Mouse (Mus musculus): ENCODE results near the gene Hoxc8. TPM values are rescaled to one million over a fixed set of nuclear protein-coding genes. Genes with fewer than 3 reads are reported as not detected.

The Hoxc8 gene
- polyA plus RNA-seq, 2 experiments from 2014 or later: 0.43 TPM; not detected in 1

- ATAC-seq: no peak
Measured at GRCm38 (mm10) chr15:102983716-102984115, 6.7 kb upstream of the Hoxc8 start.

GRCm38 (mm10) chr15:102984521-102984920, 5.9 kb upstream of the Hoxc8 start:
- ATAC-seq: no peak

- no peak for ATAC-seq
Measured at GRCm38 (mm10) chr15:102984925-102985324, 5.5 kb upstream of the Hoxc8 start.

- ATAC-seq: peak; percentile 78
Measured at GRCm38 (mm10) chr15:102987124-102987833, 3.1 kb upstream of the Hoxc8 start.

GRCm38 (mm10) chr15:102988078-102988477, 2.3 kb upstream of the Hoxc8 start:
- no peak for ATAC-seq

- ATAC-seq: no peak
Measured at GRCm38 (mm10) chr15:102991782-102992181, 1.4 kb downstream of the Hoxc8 start.

GRCm38 (mm10) chr15:102992206-102992605, 1.8 kb downstream of the Hoxc8 start:
- ATAC-seq: no peak

- ATAC-seq: no peak
Measured at GRCm38 (mm10) chr15:102992863-102993262, 2.5 kb downstream of the Hoxc8 start.

- no peak for ATAC-seq
Measured at GRCm38 (mm10) chr15:102996548-102996947, 6.1 kb downstream of the Hoxc8 start.

GRCm38 (mm10) chr15:102997431-102997830, 7.0 kb downstream of the Hoxc8 start:
- no peak for ATAC-seq

GRCm38 (mm10) chr15:102997939-102998355, 7.5 kb downstream of the Hoxc8 start, which contains the start of gene Hoxc6:
TSS of gene Hoxc6 (plus strand) at chr15:102998257.
- ATAC-seq: no peak

GRCm38 (mm10) chr15:102998608-102999182, 8.3 kb downstream of the Hoxc8 start:
- ATAC-seq: peak; percentile 40

GRCm38 (mm10) chr15:102999183-102999831, 8.9 kb downstream of the Hoxc8 start:
- ATAC-seq: peak; percentile 89

GRCm38 (mm10) chr15:102999955-103000354, 9.5 kb downstream of the Hoxc8 start:
- no peak for ATAC-seq

GRCm38 (mm10) chr15:103000501-103000901, 10.1 kb downstream of the Hoxc8 start:
- ATAC-seq: no peak

GRCm38 (mm10) chr15:103001370-103001769, 11.0 kb downstream of the Hoxc8 start:
- no peak for ATAC-seq

- no peak for ATAC-seq
Measured at GRCm38 (mm10) chr15:103002156-103002555, 11.7 kb downstream of the Hoxc8 start.

GRCm38 (mm10) chr15:103002821-103003448, 12.5 kb downstream of the Hoxc8 start:
- ATAC-seq: no peak

- ATAC-seq: no peak
Measured at GRCm38 (mm10) chr15:103005308-103005707, 14.9 kb downstream of the Hoxc8 start.

- no peak for ATAC-seq
Measured at GRCm38 (mm10) chr15:103005797-103006196, 15.4 kb downstream of the Hoxc8 start.

- no peak for ATAC-seq
Measured at GRCm38 (mm10) chr15:103006326-103006725, 15.9 kb downstream of the Hoxc8 start.

GRCm38 (mm10) chr15:103009265-103010111, 19.1 kb downstream of the Hoxc8 start:
- ATAC-seq: peak; percentile 31

Measured in CD4-positive, CD25-positive, alpha-beta regulatory T cell, adult 4 months (primary cell).